Mouse (Mus musculus) forebrain, embryonic 10.5 days (tissue): ENCODE measurements around the gene Gm13199. TPM values are rescaled to one million over a fixed set of nuclear protein-coding genes. Genes with fewer than 3 reads are reported as not detected.

Source experiments
- polyA plus RNA-seq: library from polyadenylated mRNA; unstranded; fragments of >200 nt; fragmentation: Nextera tagmentation; extraction: Ambion mirVana; gene quantifications from 2 replicates; pipeline ENCODE4 v1.2.1, GENCODE M21; 2016

Gm13199 gene
- polyA plus RNA-seq, 1 experiment from 2014 or later, result 1.3 TPM

Other genes with a start within 250 kb of the Gm13199 start
- gene Camk1d, start 148.4 kb downstream of the Gm13199 start, polyA plus RNA-seq, result 0.62 and 0.85 TPM in 2 replicates
- 128 TPM in 2 replicates for gene Nudt5, start 17.9 kb downstream of the Gm13199 start, polyA plus RNA-seq
- 390 and 431 TPM in 2 replicates for gene Cdc123, start 17.8 kb downstream of the Gm13199 start, polyA plus RNA-seq
- 80.6 and 91.9 TPM in 2 replicates for gene Sec61a2, start 32.5 kb upstream of the Gm13199 start, polyA plus RNA-seq
- 5.5 and 5.8 TPM in 2 replicates for gene Dhtkd1, start 79.9 kb upstream of the Gm13199 start, polyA plus RNA-seq
- 11.1 and 11.5 TPM in 2 replicates for gene Upf2, start 88.5 kb upstream of the Gm13199 start, polyA plus RNA-seq